Mouse (Mus musculus) Patski (cell line): ENCODE results near the gene Alppl2. TPM values are rescaled to one million over a fixed set of nuclear protein-coding genes. Genes with fewer than 3 reads are reported as not detected.

Experiments used
- ATAC-seq: fragments of 100-300 bp; one replicate; pipeline ENCODE4 v1.8.0; 2021
- CTCF ChIA-PET: fragments of 350-600 bp; sonication (Branson Sonifier 250); formaldehyde crosslinking; loops from one replicate; lab custom pipeline; 2022; ENCODE audit warnings: inconsistent platforms; lab: Charles Lee
- POLR2A ChIA-PET: fragments of 350-600 bp; sonication (Branson Sonifier 250); formaldehyde crosslinking; loops from one replicate; lab custom pipeline; 2022; ENCODE audit warnings: antibody characterized with exemption, inconsistent platforms; lab: Charles Lee
- DNase-seq: peaks from one replicate; pipeline ENCODE4 v3.0.0-alpha.2; 2011; ENCODE audit warnings: low read depth, low spot score
- H3K27me3 ChIP-seq: fragments of 371-371 bp; one replicate; pipeline ENCODE4 v1.5.1; 2021
- CTCF ChIP-seq: fragments of 100-300 bp; IDR thresholded peaks from one replicate; pipeline ENCODE4 v1.5.1; 2021
- in situ Hi-C: fragments of 300-500 bp; cut with MboI; formaldehyde crosslinking; loops from 3 replicates; pipeline ENCODE4 v1.11.1; 2018; ENCODE audit warnings: low pct_unique_long_range_greater_than_20kb, mixed read lengths
- polyA plus RNA-seq: library from polyadenylated mRNA; unstranded; gene quantifications from one replicate; pipeline ENCODE4 v1.2.3, GENCODE M21; 2021

Alppl2 gene
- polyA plus RNA-seq: not detected

DNA sequence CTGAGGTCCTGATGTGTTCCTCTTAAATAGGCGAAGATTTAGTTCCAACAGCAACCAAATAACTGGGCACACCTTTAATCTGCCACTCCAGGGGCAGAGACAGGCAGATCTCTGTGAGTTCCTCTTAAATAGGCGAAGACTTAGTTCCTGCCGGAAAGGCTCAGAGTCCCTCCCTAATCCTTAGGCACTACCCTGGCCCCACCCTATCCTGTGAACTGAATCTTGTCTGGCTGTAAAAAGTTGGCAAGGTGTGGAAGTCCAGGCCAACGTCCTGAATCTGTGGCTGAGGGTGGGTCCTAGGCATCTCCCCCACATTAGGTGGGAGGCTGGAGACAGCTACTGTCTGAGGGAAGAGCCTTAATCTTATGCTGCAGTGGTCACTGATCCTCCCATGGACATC lies at the start of gene Alppl2:
Alppl2 (minus strand) TSS at position 101 of the 400 bp plus-strand sequence.
- CTCF ChIA-PET: no interaction called here
- POLR2A ChIA-PET: no interaction called here
- H3K27me3 ChIP-seq: no peaks in the 10 kb centered on the region
- DNase-seq: no peak
- in situ Hi-C loops: no loop called here
- TF ChIP-seq CTCF: no peak
- no peak for ATAC-seq

DNA sequence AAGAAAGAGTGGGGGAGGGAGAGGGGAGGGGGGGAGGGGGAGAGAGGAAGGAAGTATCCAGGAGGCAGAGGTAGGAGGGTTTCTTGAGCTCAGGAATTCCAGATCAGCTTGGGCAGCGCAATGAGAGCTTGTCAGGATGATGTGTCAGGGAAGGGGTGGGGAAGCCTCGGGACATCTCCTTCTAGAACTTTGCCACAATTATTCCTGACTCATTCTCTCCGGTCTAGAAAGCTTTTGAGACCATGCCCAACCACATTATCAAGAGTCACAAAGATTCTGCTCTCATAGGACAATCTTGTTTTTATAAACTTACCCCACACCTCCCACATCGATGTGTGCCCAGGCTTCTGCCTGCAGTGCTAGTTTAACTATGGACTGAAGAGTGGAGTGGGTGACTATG lies 42.1 kb upstream of the Alppl2 start:
- ChIA-PET POLR2A (interaction anchor here (1.2 kb wide), 1 partner anchor 19 kb away, joined by 3 read pairs; no protein-coding TSS in a partner anchor), CTCF (interaction anchor here (1.6 kb wide), 1 partner anchor 11 kb away, joined by 4 read pairs; no protein-coding TSS in a partner anchor)
- no peak for TF ChIP-seq CTCF
- peak; percentile 78 for ATAC-seq
- in situ Hi-C loops: no loop called here
- peak; percentile 68 for DNase-seq
- no peaks in the 10 kb centered on the region for H3K27me3 ChIP-seq

DNA sequence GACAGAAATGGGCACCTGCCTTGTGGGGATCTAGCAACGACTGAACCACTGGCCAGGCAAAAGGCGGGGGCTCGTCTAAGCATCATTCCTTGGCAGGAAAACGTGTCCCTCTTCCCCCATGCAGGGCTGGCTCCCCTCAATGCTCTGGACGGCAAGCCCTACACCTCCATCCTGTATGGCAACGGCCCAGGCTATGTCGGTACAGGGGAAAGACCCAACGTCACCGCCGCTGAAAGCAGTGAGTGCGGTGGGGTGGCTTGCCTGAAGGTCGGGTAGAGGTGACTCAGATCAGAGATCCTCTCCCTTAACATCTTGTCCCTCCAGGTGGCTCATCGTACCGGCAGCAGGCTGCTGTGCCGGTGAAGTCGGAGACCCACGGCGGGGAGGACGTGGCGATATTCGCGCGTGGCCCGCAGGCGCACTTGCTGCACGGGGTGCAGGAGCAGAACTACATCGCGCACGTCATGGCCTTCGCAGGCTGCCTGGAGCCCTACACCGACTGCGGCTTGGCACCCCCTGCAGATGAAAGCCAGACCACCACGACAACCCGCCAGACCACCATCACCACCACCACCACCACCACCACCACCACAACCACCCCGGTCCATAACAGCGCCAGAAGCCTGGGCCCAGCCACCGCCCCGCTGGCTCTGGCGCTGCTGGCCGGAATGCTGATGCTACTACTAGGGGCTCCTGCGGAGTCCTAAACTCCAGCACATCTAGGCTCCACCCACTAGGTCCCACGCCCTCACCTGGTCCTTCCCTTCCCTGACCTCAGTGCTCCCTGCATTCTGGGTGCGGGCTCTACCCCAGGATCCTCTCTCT lies 37.7 kb upstream of the Alppl2 start:
- no peak for DNase-seq
- in situ Hi-C loops: no loop called here
- CTCF ChIA-PET: interaction anchor here (0.9 kb wide), 1 partner anchor 18 kb away, joined by 3 read pairs; no protein-coding TSS in a partner anchor
- POLR2A ChIA-PET: no interaction called here
- no peaks in the 10 kb centered on the region for H3K27me3 ChIP-seq
- no peak for TF ChIP-seq CTCF
- ATAC-seq: no peak

DNA sequence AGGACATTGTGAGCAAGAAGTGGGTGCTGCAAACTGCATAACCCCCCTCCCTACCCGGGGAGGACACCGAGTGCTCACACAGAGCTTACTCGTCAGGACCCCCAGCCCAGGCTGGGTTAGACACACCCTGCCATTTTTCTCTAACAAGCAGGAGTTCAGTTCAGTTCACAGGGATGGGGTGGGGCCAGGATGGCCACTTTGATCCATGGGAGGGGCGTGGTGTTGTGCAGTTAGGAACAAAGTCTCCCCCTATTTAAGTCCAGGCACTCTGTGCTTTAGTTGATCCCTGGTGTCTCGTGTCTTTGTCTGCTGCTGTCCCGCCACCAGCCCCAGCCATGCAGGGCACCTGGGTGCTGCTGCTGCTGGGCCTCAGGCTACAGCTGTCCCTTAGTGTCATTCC lies 34.9 kb upstream of the Alppl2 start, which contains the start of gene Akp3:
Akp3 (plus strand) TSS at position 301 of the 400 bp plus-strand sequence.
- in situ Hi-C loops: no loop called here
- H3K27me3 ChIP-seq: no peaks in the 10 kb centered on the region
- DNase-seq (no peak), ATAC-seq (no peak)
- no peak for TF ChIP-seq CTCF
- ChIA-PET CTCF (no interaction called here), POLR2A (no interaction called here)

DNA sequence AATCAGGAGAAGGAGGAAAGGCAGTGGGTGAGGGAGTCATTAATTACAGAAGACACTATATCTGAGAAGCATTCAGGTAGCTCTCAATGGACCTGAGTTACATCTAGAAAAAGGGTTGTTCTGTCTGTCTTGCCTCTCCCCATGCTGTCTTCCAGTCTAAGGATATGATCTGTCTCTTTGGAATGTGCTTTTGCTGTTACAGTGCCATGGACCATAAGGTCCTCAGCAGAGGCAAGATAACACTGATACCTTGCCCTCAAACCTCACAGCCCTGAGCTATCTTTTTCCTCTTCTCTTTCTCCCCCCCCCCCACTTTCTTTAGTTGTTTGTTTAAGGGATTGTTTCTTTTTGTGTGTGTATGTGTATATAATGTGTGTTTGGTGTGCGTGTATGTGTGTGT lies 25.1 kb upstream of the Alppl2 start:
- in situ Hi-C loops: no loop called here
- CTCF ChIA-PET: interaction anchor here (1.3 kb wide), 1 partner anchor 8 kb away, joined by 5 read pairs; no protein-coding TSS in a partner anchor
- no peaks in the 10 kb centered on the region for H3K27me3 ChIP-seq
- no peak for ATAC-seq
- no peak for TF ChIP-seq CTCF
- POLR2A ChIA-PET: no interaction called here
- DNase-seq: no peak

DNA sequence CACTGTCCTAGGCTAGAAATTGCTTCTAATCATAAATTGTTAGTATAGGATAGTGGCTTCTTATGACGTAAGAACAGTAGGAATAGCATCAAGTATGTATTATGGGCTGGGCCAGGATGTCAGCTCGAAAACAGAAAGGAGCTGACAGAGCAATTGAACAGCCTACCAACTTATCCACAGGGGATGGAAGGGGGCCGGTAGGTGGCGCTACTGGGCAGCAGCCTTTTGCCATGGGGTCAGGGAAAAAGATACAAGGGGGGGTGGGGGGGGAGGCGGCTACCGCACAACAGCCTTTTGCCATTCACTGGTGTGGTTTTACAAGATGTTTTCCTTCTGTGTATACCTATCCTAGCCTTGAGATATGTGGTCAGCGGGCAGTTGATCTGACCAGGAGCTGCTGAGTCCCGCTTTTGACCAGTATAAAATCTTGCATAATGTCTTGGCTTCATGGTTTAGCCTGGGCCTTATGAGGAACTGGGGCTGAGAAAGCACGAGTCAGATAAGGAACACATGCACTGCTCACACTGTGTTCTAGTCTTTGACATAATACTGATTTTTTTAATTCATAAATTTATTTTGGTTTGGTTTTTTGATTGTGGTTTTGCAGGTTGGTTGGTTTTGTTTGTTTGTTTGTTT lies 22.1 kb upstream of the Alppl2 start:
- no peak for DNase-seq

DNA sequence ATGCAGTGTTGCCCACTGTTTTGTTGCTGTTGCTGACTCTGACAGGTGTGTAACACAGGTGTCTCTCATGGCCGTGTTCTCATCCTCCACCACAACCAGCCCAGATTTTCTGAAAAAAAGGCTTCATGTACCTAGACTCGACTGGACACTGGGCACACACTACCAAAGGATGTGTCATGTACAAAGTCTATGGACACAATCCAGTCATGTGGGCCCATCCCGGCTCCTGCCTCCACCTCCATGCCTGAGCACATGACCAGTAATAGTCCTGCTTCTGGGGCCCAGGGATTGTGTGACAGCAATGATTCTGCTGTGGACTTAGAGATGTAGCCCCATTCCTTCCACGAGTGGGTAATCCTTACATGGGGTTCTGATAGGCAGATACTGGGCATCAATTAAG lies 18.8 kb upstream of the Alppl2 start:
- ChIA-PET CTCF (no interaction called here), POLR2A (no interaction called here)
- TF ChIP-seq CTCF: no peak
- in situ Hi-C loops: no loop called here
- ATAC-seq: no peak
- H3K27me3 ChIP-seq: no peaks in the 10 kb centered on the region
- DNase-seq: no peak

More for the DNA sequence above, 22.1 kb upstream of the Alppl2 start:
- ChIA-PET POLR2A (no interaction called here), CTCF (interaction anchor here (1.1 kb wide), 1 partner anchor 18 kb away, joined by 3 read pairs; no protein-coding TSS in a partner anchor)
- TF ChIP-seq CTCF: peak; percentile 51
- in situ Hi-C loops: no loop called here
- no peak for ATAC-seq
- no peaks in the 10 kb centered on the region for H3K27me3 ChIP-seq

DNA sequence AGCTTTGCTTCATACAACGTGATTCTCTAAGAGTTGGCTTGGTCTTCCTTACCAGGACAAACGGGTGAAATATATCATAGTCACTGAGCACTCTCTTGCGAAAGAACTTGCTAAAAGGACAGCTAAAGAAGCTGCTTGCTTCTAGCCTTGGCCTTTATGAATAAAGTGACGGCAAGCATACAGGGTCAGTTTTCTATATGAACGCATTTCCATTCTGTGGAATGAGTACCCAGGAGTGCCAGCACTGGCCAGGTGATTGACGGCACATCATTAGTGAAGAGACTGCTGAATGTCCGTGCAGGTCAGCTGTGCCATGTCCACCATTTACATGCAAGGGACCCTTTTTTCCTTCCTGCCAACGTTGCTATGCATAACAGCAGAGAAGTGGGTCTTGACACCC lies 16.8 kb upstream of the Alppl2 start:
- no peak for DNase-seq
- no peak for TF ChIP-seq CTCF

DNA sequence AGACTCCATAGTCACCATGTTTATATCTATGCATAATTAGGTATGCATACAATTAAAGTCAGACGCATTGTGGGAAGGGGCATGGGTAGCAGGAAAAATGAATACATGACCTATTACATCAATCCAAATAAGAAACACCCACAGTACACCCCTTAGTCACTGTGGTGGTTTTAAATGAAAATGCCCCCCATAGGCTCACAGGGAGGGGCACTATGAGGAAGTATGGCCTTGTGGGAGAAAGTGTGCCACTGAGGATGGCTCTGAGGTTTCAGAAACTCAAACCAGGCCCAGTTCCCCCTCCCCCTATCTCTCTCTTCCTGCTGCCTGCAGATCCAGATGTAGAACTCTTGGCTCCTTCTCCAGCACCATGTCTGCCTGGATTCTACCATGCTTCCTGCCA lies 14.2 kb upstream of the Alppl2 start:
- CTCF ChIA-PET: no interaction called here
- H3K27me3 ChIP-seq: no peaks in the 10 kb centered on the region
- ATAC-seq (no peak), DNase-seq (no peak)
- in situ Hi-C loops: no loop called here
- POLR2A ChIA-PET: no interaction called here
- TF ChIP-seq CTCF: no peak

More for the DNA sequence above, 16.8 kb upstream of the Alppl2 start:
- ChIA-PET CTCF (no interaction called here), POLR2A (interaction anchor here (0.6 kb wide), 1 partner anchor 1335 kb away, joined by 3 read pairs; no protein-coding TSS in a partner anchor)
- H3K27me3 ChIP-seq: no peaks in the 10 kb centered on the region
- no peak for ATAC-seq
- in situ Hi-C loops: no loop called here

DNA sequence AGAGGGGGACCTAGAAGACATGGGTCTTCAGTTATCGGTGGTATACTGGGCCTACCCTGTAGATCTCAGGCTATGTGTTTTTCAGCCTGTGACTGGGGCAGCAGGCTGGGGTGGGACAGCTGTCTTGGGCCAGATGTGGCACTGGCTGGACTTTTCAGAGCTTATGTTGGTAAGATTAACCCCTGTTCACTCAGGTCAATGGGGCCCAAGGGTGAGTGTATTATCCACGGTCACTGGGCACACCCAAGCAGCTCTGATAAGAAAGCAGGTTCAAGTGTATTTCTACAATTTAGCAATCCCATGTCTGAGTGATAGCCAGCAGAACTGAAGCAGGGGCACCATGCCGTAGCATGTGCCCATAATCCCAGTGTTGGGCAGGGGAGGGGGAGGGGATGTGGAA lies 12.4 kb upstream of the Alppl2 start:
- ChIA-PET CTCF (interaction anchor here (1.4 kb wide), 1 partner anchor 14 kb away, joined by 3 read pairs; no protein-coding TSS in a partner anchor), POLR2A (no interaction called here)
- peaks cover 3% of the 10 kb centered on the region for H3K27me3 ChIP-seq
- DNase-seq (no peak), ATAC-seq (no peak)
- no peak for TF ChIP-seq CTCF
- in situ Hi-C loops: no loop called here
